Mouse (Mus musculus) liver, embryonic 14.5 days (tissue): ENCODE measurements at regions not wholly inside any gene's neighbourhood (a gene's known extent, or its start where the extent isn't known, plus 50 kb on each side); places are given as distances from the start of the nearest gene placed in this dataset.

Source experiments
- ATAC-seq: fragments of 200-750 bp; cut with Nextera tagmentation; 2 replicates; pipeline ENCODE4 v1.8.0; 2017; ENCODE audit warnings: moderate number of reproducible peaks, mild to moderate bottlenecking, moderate library complexity; ENCODE audit not compliant: insufficient read depth
- DNase-seq, 3 experiments: peaks; one replicate each; pipeline ENCODE4 v3.0.0-alpha.2; 2012 to 2013; ENCODE audit warnings: low read depth in 3 of 3, low spot score in 3 of 3
- H3K27ac ChIP-seq: fragments of 300-500 bp; sonication (generic); 2 replicates; pipeline ENCODE4 v1.5.1; 2014; ENCODE audit warnings: moderate library complexity, mild to moderate bottlenecking, control low read depth, inconsistent platforms
- H3K27me3 ChIP-seq: fragments of 300-500 bp; sonication (generic); 2 replicates; pipeline ENCODE4 v1.6.1; 2014; ENCODE audit warnings: mild to moderate bottlenecking, low read length, moderate library complexity; ENCODE audit not compliant: control insufficient read depth, insufficient read depth
- H3K36me3 ChIP-seq: fragments of 300-500 bp; sonication (generic); replicated peaks from 2 replicates; pipeline ENCODE4 v1.6.1; 2014; ENCODE audit warnings: low read depth; ENCODE audit not compliant: control insufficient read depth, insufficient read depth
- H3K4me1 ChIP-seq, 2 experiments: fragments of 200-500 bp in 1 of 2; fragments of 300-500 bp in 1 of 2; sonication (generic) in 1 of 2; replicated peaks; 2 replicates each; pipeline ENCODE4 v1.6.1; 2012 to 2014; ENCODE audit warnings: antibody characterized with exemption in 1 of 2, inconsistent platforms in 1 of 2, low read length in 1 of 2; ENCODE audit not compliant: control insufficient read depth in 2 of 2, insufficient read depth in 2 of 2
- H3K4me2 ChIP-seq: fragments of 300-500 bp; sonication (generic); 2 replicates; pipeline ENCODE4 v1.6.1; 2014; ENCODE audit warnings: low read depth, mild to moderate bottlenecking, control low read depth, moderate library complexity
- H3K4me3 ChIP-seq, 2 experiments: fragments of 200-500 bp in 1 of 2; fragments of 300-500 bp in 1 of 2; sonication (generic) in 1 of 2; 2 replicates each; pipeline ENCODE4 v1.5.1; 2012 to 2014; ENCODE audit warnings: low read depth in 2 of 2, low read length in 2 of 2, mild to moderate bottlenecking in 2 of 2, control low read depth in 1 of 2, inconsistent platforms in 1 of 2, moderate library complexity in 1 of 2; ENCODE audit not compliant: insufficient read depth in 1 of 2
- H3K9ac ChIP-seq: fragments of 300-500 bp; sonication (generic); replicated peaks from 2 replicates; pipeline ENCODE4 v1.6.1; 2014; ENCODE audit warnings: mild to moderate bottlenecking, control low read depth, moderate library complexity
- H3K9me3 ChIP-seq: fragments of 300-500 bp; sonication (generic); 2 replicates; pipeline ENCODE4 v1.6.1; 2016; ENCODE audit warnings: low read length, mixed read lengths; ENCODE audit not compliant: control insufficient read depth
- CTCF ChIP-seq: IDR thresholded peaks from 2 replicates; pipeline ENCODE4 v1.5.1; 2016; ENCODE audit warnings: antibody characterized with exemption, low read depth, control low read depth
- EP300 ChIP-seq: IDR thresholded peaks from 2 replicates; pipeline ENCODE4 v1.6.1; 2016; ENCODE audit warnings: antibody characterized with exemption, low read depth
- WGBS: fragments of 180-500 bp; shearing (Covaris S2); extraction: QIAGEN DNeasy Blood & Tissue Kit; methylation state at CpG from one replicate; pipeline ENCODE4 v1.1.7; 2014; ENCODE audit not compliant: insufficient replicate concordance; 5-methylcytosine and 5-hydroxymethylcytosine counted together

DNA sequence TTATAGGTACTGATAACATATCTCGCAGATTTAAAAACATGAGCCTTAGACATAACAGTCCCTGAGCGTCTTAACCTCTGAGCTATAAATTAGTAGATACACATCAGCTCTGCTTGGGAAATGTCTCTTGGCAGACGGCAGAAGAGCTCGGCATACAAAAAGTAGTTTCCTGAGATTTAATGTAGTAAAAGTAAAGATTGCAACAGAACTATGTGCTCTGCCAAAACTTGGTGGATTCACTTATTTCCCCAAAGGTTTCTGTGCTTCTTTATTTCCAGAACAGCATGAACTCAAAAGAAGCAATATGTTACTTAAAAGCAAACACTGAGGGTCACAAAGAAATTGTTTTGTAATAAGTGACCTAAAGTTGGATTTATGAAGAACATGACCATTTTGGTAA is 177.3 kb downstream of the Atp6ap1l start:
- Histone ChIP-seq H3K36me3 (no peaks in the 10 kb centered on the region), H3K4me2 (no peak overlapping the region), H3K27me3 (no peaks in the 10 kb centered on the region), H3K9me3 (no peaks in the 10 kb centered on the region), H3K4me1 (no peaks in the 10 kb centered on the region), H3K9ac (no peak overlapping the region), H3K4me3 (no peak overlapping the region), H3K27ac (no peak overlapping the region)
- DNase-seq (no peak), ATAC-seq (no peak)
- WGBS = 62% methylated on average over 4 of the region's 4 CpGs
- TF ChIP-seq EP300 (no peak), CTCF (no peak)

DNA sequence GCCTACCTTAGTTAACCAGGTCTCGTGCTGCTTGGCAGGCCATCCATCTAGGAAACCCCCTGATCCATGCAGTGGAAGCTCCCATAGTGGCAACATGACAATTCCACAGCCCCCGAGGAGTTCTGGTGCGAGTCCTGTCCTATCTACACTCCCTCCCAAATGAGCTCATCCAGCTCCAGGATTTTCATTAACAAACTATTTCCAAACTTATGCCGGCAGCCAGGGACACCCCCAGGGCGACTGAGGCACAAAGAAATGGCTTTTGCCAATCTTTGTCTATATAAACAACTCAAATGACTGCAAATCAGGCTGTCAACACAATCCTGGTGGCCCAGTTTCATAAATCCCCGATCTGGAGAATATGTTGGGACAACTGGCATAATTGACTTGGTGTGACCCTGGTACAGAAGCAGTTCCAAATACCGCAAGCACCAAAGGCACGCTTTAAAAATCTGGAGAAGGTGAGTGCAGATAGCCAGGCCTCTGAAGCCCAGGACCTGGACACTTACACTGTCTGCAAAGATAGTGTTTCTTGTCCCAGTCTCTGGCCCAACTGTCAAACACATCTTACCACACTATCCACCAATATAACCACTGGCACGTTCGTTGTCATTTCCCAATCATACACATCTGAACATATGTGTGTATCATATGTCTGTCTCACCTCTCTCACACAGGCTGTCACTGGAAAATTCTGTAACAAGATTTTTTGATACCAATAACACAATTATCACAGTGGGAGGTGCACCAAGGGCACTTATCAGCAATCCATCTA is 179.9 kb downstream of the Atp6ap1l start:
- Histone ChIP-seq H3K4me1 (no peaks in the 10 kb centered on the region), H3K9me3 (no peaks in the 10 kb centered on the region), H3K27me3 (no peaks in the 10 kb centered on the region), H3K36me3 (no peaks in the 10 kb centered on the region), H3K4me2 (no peak overlapping the region), H3K9ac (no peak overlapping the region), H3K27ac (no peak overlapping the region), H3K4me3 (no peak overlapping the region)
- no peak for TF ChIP-seq EP300
- TF ChIP-seq CTCF = no peak
- 59% methylated on average over 10 of the region's 10 CpGs for WGBS
- ATAC-seq = no peak
- no peak for DNase-seq

DNA sequence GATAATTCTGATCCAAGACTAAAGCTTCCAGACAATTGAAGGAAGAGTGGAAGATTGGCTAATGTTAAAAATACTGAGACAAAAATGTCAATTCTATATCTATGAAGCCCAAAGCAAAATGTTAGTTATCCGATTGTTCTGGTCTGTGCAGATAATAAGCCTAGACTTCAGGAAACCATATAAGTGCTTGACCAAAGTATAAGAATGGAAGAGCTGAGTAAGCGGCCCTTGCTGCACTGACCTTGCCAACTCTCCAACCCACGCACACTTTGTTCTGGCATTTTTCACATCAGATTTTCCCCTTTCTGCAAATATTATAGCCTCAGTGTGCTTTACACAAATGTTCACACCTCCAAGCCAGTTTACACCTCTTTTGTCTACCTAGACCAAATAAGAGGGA is 180.6 kb downstream of the Atp6ap1l start:
- Histone ChIP-seq H3K4me3 (no peak overlapping the region), H3K4me1 (no peaks in the 10 kb centered on the region), H3K27ac (no peak overlapping the region), H3K9me3 (no peaks in the 10 kb centered on the region), H3K9ac (no peak overlapping the region), H3K27me3 (no peaks in the 10 kb centered on the region), H3K4me2 (no peak overlapping the region), H3K36me3 (no peaks in the 10 kb centered on the region)
- DNase-seq (no peak), ATAC-seq (no peak)
- no peak for TF ChIP-seq EP300
- no peak for TF ChIP-seq CTCF
- 63% methylated on average over 3 of the region's 3 CpGs for WGBS

DNA sequence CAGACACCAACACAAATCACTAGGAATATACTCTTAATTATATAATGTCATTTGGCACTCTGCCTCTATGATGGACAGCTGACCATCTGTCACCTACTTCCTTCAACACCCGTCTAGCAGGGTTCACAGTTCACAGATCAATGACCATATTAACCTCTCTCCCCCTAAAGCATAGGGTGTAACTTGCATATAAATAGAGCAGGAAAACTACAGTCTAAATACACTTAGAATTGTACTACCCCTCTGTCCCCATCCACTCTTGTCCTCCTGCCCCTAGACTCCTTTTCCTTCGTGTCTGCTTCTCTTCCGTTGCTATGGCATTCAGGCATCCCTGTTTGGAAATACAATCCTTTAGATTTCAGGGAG is 181.6 kb downstream of the Atp6ap1l start:
- no peaks in the 10 kb centered on the region for H3K9me3 ChIP-seq
- H3K4me1 ChIP-seq = no peaks in the 10 kb centered on the region
- no peak overlapping the region for H3K4me2 ChIP-seq
- TF ChIP-seq CTCF = no peak
- TF ChIP-seq EP300 = no peak
- H3K27ac ChIP-seq = no peak overlapping the region
- no peak for ATAC-seq
- 63% methylated on average over 3 of the region's 3 CpGs for WGBS
- no peak overlapping the region for H3K4me3 ChIP-seq
- no peak overlapping the region for H3K9ac ChIP-seq
- no peaks in the 10 kb centered on the region for H3K27me3 ChIP-seq
- DNase-seq = no peak
- no peaks in the 10 kb centered on the region for H3K36me3 ChIP-seq

DNA sequence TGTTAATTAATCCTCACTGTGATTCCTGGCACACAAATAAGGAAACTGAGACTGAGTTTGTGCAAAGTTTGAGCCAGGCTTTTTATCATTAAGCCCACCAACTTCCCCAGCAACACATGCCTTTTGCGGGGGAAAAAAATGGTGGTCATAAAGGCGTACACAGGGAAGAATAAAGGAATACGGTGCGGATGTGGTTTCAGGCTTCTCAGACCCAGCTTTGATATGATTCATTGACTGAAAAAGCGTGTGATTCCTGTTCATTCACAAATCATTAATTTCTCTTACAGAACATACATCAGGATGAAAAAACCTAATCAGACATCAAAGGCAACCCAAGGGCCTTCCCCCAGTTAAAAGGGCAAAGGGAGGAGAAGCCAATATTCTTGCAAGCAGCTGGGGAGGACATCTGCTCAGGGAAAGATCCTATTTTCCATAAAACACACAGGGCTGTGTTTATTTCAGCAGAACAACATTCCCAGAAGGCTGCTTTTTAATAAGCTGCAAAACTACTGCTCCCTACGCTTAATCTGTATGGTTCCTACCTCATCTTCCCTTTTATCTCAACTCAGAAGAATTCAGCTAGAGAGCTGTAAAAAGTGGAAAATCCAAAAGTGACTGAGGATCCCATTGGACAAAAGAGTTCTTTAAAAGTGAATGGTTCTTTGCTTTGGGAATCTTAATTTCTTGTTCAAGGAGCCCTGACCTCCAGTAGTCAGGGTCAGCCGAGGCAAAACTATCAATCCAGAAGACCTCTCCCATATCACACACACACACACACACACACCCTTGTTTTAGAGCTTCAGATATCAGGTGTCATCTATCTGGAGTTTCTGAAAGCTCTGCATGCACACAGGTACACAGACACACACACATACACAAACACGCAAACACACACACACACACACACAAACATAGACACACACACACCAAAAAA is 182.3 kb downstream of the Atp6ap1l start:
- 67% methylated on average over 8 of the region's 8 CpGs for WGBS
- no peak overlapping the region for H3K4me2 ChIP-seq
- no peak for DNase-seq
- ATAC-seq = no peak
- H3K27ac ChIP-seq = no peak overlapping the region
- H3K36me3 ChIP-seq = no peaks in the 10 kb centered on the region
- no peaks in the 10 kb centered on the region for H3K4me1 ChIP-seq
- TF ChIP-seq EP300 (no peak), CTCF (no peak)
- no peaks in the 10 kb centered on the region for H3K9me3 ChIP-seq
- H3K27me3 ChIP-seq = no peaks in the 10 kb centered on the region
- no peak overlapping the region for H3K4me3 ChIP-seq
- no peak overlapping the region for H3K9ac ChIP-seq
